Mouse (Mus musculus) limb, embryonic 12.5 days (tissue): ENCODE measurements at regions not wholly inside any gene's neighbourhood (a gene's known extent, or its start where the extent isn't known, plus 50 kb on each side); places are given as distances from the start of the nearest gene placed in this dataset.

Experiments
- ATAC-seq: fragments of 200-750 bp; cut with Nextera tagmentation; 2 replicates; pipeline ENCODE4 v1.8.0; 2017; ENCODE audit warnings: low read depth, moderate TSS enrichment; ENCODE audit not compliant: insufficient number of reproducible peaks, insufficient read depth, low FRiP score, low TSS enrichment
- H3K27ac ChIP-seq: fragments of 300-500 bp; sonication (generic); 2 replicates; pipeline ENCODE4 v1.5.1; 2016; ENCODE audit warnings: mild to moderate bottlenecking, moderate library complexity
- H3K27me3 ChIP-seq: fragments of 300-500 bp; sonication (generic); 2 replicates; pipeline ENCODE4 v1.6.1; 2016; ENCODE audit warnings: mild to moderate bottlenecking, moderate library complexity
- H3K36me3 ChIP-seq: fragments of 300-500 bp; sonication (generic); 2 replicates; pipeline ENCODE4 v1.6.1; 2016; ENCODE audit warnings: mild to moderate bottlenecking, moderate library complexity
- H3K4me1 ChIP-seq: fragments of 300-500 bp; sonication (generic); replicated peaks from 2 replicates; pipeline ENCODE4 v1.6.1; 2016
- H3K4me2 ChIP-seq: fragments of 300-500 bp; sonication (generic); 2 replicates; pipeline ENCODE4 v1.6.1; 2016; ENCODE audit warnings: mild to moderate bottlenecking, moderate library complexity
- H3K4me3 ChIP-seq: fragments of 300-500 bp; sonication (generic); replicated peaks from 2 replicates; pipeline ENCODE4 v1.5.1; 2016; ENCODE audit warnings: mild to moderate bottlenecking
- H3K9ac ChIP-seq: fragments of 300-500 bp; sonication (generic); replicated peaks from 2 replicates; pipeline ENCODE4 v1.6.1; 2016; ENCODE audit warnings: mild to moderate bottlenecking, moderate library complexity
- H3K9me3 ChIP-seq: fragments of 300-500 bp; sonication (generic); 2 replicates; pipeline ENCODE4 v1.6.1; 2016; ENCODE audit warnings: mild to moderate bottlenecking, moderate library complexity
- WGBS: fragments of 180-500 bp; shearing (Covaris S2); methylation state at CpG from one replicate; pipeline ENCODE4 v1.1.7; 2016; 5-methylcytosine and 5-hydroxymethylcytosine counted together

- peaks cover 26% of the 10 kb centered on the region for H3K27me3 ChIP-seq
- H3K4me1 ChIP-seq = no peaks in the 10 kb centered on the region
- ATAC-seq = no peak
- no peak overlapping the region for H3K9ac ChIP-seq
- H3K4me2 ChIP-seq = no peak overlapping the region
- H3K4me3 ChIP-seq = no peak overlapping the region
- 24% methylated on average over 1 of the region's 1 CpGs for WGBS
- H3K36me3 ChIP-seq = no peaks in the 10 kb centered on the region
- H3K27ac ChIP-seq = no peak overlapping the region
- H3K9me3 ChIP-seq = no peaks in the 10 kb centered on the region
These were observed 543.0 kb downstream of the Med13l start for GRCm38 (mm10) chr5:119103503-119103902.

GRCm38 (mm10) chr5:119107898-119108297 lies 547.4 kb downstream of the Med13l start:
- Histone ChIP-seq H3K4me2 (no peak overlapping the region), H3K9me3 (no peaks in the 10 kb centered on the region), H3K27ac (no peak overlapping the region), H3K27me3 (peaks cover 14% of the 10 kb centered on the region), H3K4me1 (no peaks in the 10 kb centered on the region), H3K36me3 (no peaks in the 10 kb centered on the region), H3K4me3 (no peak overlapping the region), H3K9ac (no peak overlapping the region)
- no peak for ATAC-seq
- 77% methylated on average over 4 of the region's 4 CpGs for WGBS

GRCm38 (mm10) chr5:119109501-119109900 lies 549.0 kb downstream of the Med13l start:
- Histone ChIP-seq H3K9ac (no peak overlapping the region), H3K36me3 (no peaks in the 10 kb centered on the region), H3K4me1 (no peaks in the 10 kb centered on the region), H3K4me2 (no peak overlapping the region), H3K27ac (no peak overlapping the region), H3K4me3 (no peak overlapping the region), H3K9me3 (no peaks in the 10 kb centered on the region), H3K27me3 (peaks cover 5% of the 10 kb centered on the region)
- ATAC-seq = no peak
- WGBS = 89% methylated on average over 1 of the region's 1 CpGs

GRCm38 (mm10) chr5:119114074-119114473 lies 553.6 kb downstream of the Med13l start:
- H3K4me1 ChIP-seq = no peaks in the 10 kb centered on the region
- no peak overlapping the region for H3K4me2 ChIP-seq
- WGBS = 64% methylated on average over 7 of the region's 7 CpGs
- H3K9me3 ChIP-seq = no peaks in the 10 kb centered on the region
- no peak overlapping the region for H3K4me3 ChIP-seq
- ATAC-seq = no peak
- 0 out of 2 replicates have a peak overlapping the region, but pooled peaks have one; percentile 17 for H3K27ac ChIP-seq
- no peak overlapping the region for H3K9ac ChIP-seq
- H3K27me3 ChIP-seq = peaks cover 5% of the 10 kb centered on the region; the same call in 1 of the 2 replicates
- no peaks in the 10 kb centered on the region for H3K36me3 ChIP-seq

GRCm38 (mm10) chr5:119125745-119126144 lies 544.7 kb upstream of the Tbx3 start:
- ATAC-seq = no peak
- 89% methylated on average over 7 of the region's 7 CpGs for WGBS
- Histone ChIP-seq H3K9me3 (no peaks in the 10 kb centered on the region), H3K27me3 (peaks cover 16% of the 10 kb centered on the region), H3K4me3 (no peak overlapping the region), H3K36me3 (no peaks in the 10 kb centered on the region), H3K9ac (no peak overlapping the region), H3K4me1 (0 out of 2 replicates have a peak, but pooled peaks cover 5% of the 10 kb centered on the region), H3K4me2 (no peak overlapping the region), H3K27ac (no peak overlapping the region)

GRCm38 (mm10) chr5:119130176-119130575 lies 540.3 kb upstream of the Tbx3 start:
- H3K36me3 ChIP-seq = no peaks in the 10 kb centered on the region
- H3K27me3 ChIP-seq = peaks cover 56% of the 10 kb centered on the region
- H3K27ac ChIP-seq = no peak overlapping the region
- H3K9ac ChIP-seq = no peak overlapping the region
- no peak overlapping the region for H3K4me3 ChIP-seq
- peaks cover 14% of the 10 kb centered on the region for H3K4me1 ChIP-seq
- WGBS = 94% methylated on average over 7 of the region's 7 CpGs
- no peak overlapping the region for H3K4me2 ChIP-seq
- H3K9me3 ChIP-seq = no peaks in the 10 kb centered on the region
- ATAC-seq = no peak

- Histone ChIP-seq H3K4me2 (no peak overlapping the region), H3K9ac (no peak overlapping the region), H3K27me3 (peaks cover 69% of the 10 kb centered on the region), H3K36me3 (no peaks in the 10 kb centered on the region), H3K27ac (no peak overlapping the region), H3K4me3 (no peak overlapping the region), H3K9me3 (no peaks in the 10 kb centered on the region), H3K4me1 (peaks cover 17% of the 10 kb centered on the region)
- WGBS = 47% methylated on average over 10 of the region's 10 CpGs
- ATAC-seq = no peak
These were observed 539.0 kb upstream of the Tbx3 start for GRCm38 (mm10) chr5:119131461-119131860.

- Histone ChIP-seq H3K27me3 (peaks cover 80% of the 10 kb centered on the region), H3K27ac (no peak overlapping the region), H3K9me3 (no peaks in the 10 kb centered on the region), H3K36me3 (no peaks in the 10 kb centered on the region), H3K4me2 (no peak overlapping the region), H3K9ac (no peak overlapping the region), H3K4me3 (no peak overlapping the region), H3K4me1 (peaks cover 33% of the 10 kb centered on the region)
- 9% methylated on average over 13 of the region's 13 CpGs for WGBS
- no peak for ATAC-seq
These were observed 537.1 kb upstream of the Tbx3 start for GRCm38 (mm10) chr5:119133378-119133777.

- H3K36me3 ChIP-seq = no peaks in the 10 kb centered on the region
- no peaks in the 10 kb centered on the region for H3K9me3 ChIP-seq
- H3K27me3 ChIP-seq = peaks cover 80% of the 10 kb centered on the region
- H3K27ac ChIP-seq = no peak overlapping the region
- no peak overlapping the region for H3K9ac ChIP-seq
- H3K4me3 ChIP-seq = no peak overlapping the region
- WGBS = 72% methylated on average over 8 of the region's 8 CpGs
- peak overlapping the region; percentile 45; the same call in 1 of the 2 replicates for H3K4me2 ChIP-seq
- peaks cover 42% of the 10 kb centered on the region for H3K4me1 ChIP-seq
- no peak for ATAC-seq
These were observed 533.6 kb upstream of the Tbx3 start for GRCm38 (mm10) chr5:119136916-119137315.

- peaks cover 75% of the 10 kb centered on the region for H3K27me3 ChIP-seq
- peak overlapping the region; percentile 20; the same call in 1 of the 2 replicates for H3K27ac ChIP-seq
- H3K9ac ChIP-seq = 0 out of 2 replicates have a peak overlapping the region, but pooled peaks have one; percentile 23
- no peaks in the 10 kb centered on the region for H3K9me3 ChIP-seq
- H3K36me3 ChIP-seq = no peaks in the 10 kb centered on the region
- H3K4me2 ChIP-seq = peak overlapping the region; percentile 45
- no peak for ATAC-seq
- WGBS = 18% methylated on average over 13 of the region's 13 CpGs
- H3K4me3 ChIP-seq = peak overlapping the region; percentile 21
- peaks cover 42% of the 10 kb centered on the region for H3K4me1 ChIP-seq
These were observed 533.1 kb upstream of the Tbx3 start for GRCm38 (mm10) chr5:119137409-119137808.

- Histone ChIP-seq H3K9ac (no peak overlapping the region), H3K4me3 (peak overlapping the region; percentile 21), H3K4me2 (peak overlapping the region; percentile 45)
These were observed 532.6 kb upstream of the Tbx3 start for GRCm38 (mm10) chr5:119137821-119138221.

GRCm38 (mm10) chr5:119138293-119138692 lies 532.2 kb upstream of the Tbx3 start:
- Histone ChIP-seq H3K27me3 (peaks cover 69% of the 10 kb centered on the region), H3K27ac (peak overlapping the region; percentile 53; the same call in 1 of the 2 replicates), H3K9me3 (no peaks in the 10 kb centered on the region), H3K9ac (no peak overlapping the region; the same call in 1 of the 2 replicates), H3K36me3 (no peaks in the 10 kb centered on the region), H3K4me3 (no peak overlapping the region), H3K4me2 (peak overlapping the region; percentile 45), H3K4me1 (peaks cover 35% of the 10 kb centered on the region)
- no peak for ATAC-seq
- 28% methylated on average over 14 of the region's 14 CpGs for WGBS

More at GRCm38 (mm10) chr5:119137821-119138221, 532.6 kb upstream of the Tbx3 start:
- ATAC-seq = no peak
- peak overlapping the region; percentile 20; the same call in 1 of the 2 replicates for H3K27ac ChIP-seq
- peaks cover 40% of the 10 kb centered on the region for H3K4me1 ChIP-seq
- H3K9me3 ChIP-seq = no peaks in the 10 kb centered on the region
- H3K27me3 ChIP-seq = peaks cover 73% of the 10 kb centered on the region
- 31% methylated on average over 10 of the region's 10 CpGs for WGBS
- no peaks in the 10 kb centered on the region for H3K36me3 ChIP-seq
